Mouse (Mus musculus) layer of hippocampus, adult 9-10 months (tissue): ENCODE results near the gene Nme9.

Source experiments
- DNase-seq: peaks from one replicate; pipeline ENCODE4 v3.0.0; 2022; ENCODE audit warnings: low spot score

The Nme9 gene

GRCm38 (mm10) chr9:99437031-99437764 lies 14.1 kb upstream of the Nme9 start, which contains the start of gene Mras:
Mras (minus strand) TSS chr9:99437381.
- no peak for DNase-seq

- no peak for DNase-seq
Measured at GRCm38 (mm10) chr9:99437781-99438565, 13.3 kb upstream of the Nme9 start.

- no peak for DNase-seq
Measured at GRCm38 (mm10) chr9:99439064-99439463, 12.2 kb upstream of the Nme9 start.

- no peak for DNase-seq
Measured at GRCm38 (mm10) chr9:99440941-99441340, 10.3 kb upstream of the Nme9 start.

- no peak for DNase-seq
Measured at GRCm38 (mm10) chr9:99441647-99442433, 9.4 kb upstream of the Nme9 start.

- DNase-seq = no peak
Measured at GRCm38 (mm10) chr9:99444590-99445178, 6.6 kb upstream of the Nme9 start.

GRCm38 (mm10) chr9:99446259-99446658 lies 5.0 kb upstream of the Nme9 start:
- no peak for DNase-seq

GRCm38 (mm10) chr9:99447323-99447722 lies 4.0 kb upstream of the Nme9 start:
- no peak for DNase-seq

- no peak for DNase-seq
Measured at GRCm38 (mm10) chr9:99449886-99450647, 1.2 kb upstream of the Nme9 start.

- DNase-seq = no peak
Measured at GRCm38 (mm10) chr9:99454211-99454610, 2.9 kb downstream of the Nme9 start.

GRCm38 (mm10) chr9:99458529-99459208 lies 7.4 kb downstream of the Nme9 start:
- DNase-seq = no peak

GRCm38 (mm10) chr9:99459730-99460129 lies 8.5 kb downstream of the Nme9 start:
- DNase-seq = no peak

GRCm38 (mm10) chr9:99464876-99465275 lies 13.6 kb downstream of the Nme9 start:
- no peak for DNase-seq

GRCm38 (mm10) chr9:99468572-99468971 lies 17.3 kb downstream of the Nme9 start:
- DNase-seq = no peak

- no peak for DNase-seq
Measured at GRCm38 (mm10) chr9:99469681-99470273, 18.5 kb downstream of the Nme9 start.

- DNase-seq = no peak
Measured at GRCm38 (mm10) chr9:99470347-99471092, 19.2 kb downstream of the Nme9 start.

- no peak for DNase-seq
Measured at GRCm38 (mm10) chr9:99471334-99471733, 20.1 kb downstream of the Nme9 start.

- DNase-seq = no peak
Measured at GRCm38 (mm10) chr9:99479181-99479711, 28.0 kb downstream of the Nme9 start.

- DNase-seq = no peak
Measured at GRCm38 (mm10) chr9:99480764-99481163, 29.5 kb downstream of the Nme9 start.
